Mouse (Mus musculus): ENCODE data around the gene Psg27.

GRCm38 (mm10) chr7:18567205-18567604, at the start of gene Psg27:
- TF ChIP-seq ZNF384 (IDR thresholded peaks at IDR 0.05; ENCODE audit: low read depth, low read length) (no peak), ZC3H11A (IDR thresholded peaks at IDR 0.05; ENCODE audit: borderline replicate concordance, low read depth, low read length) (no peak), MAFK (IDR thresholded peaks at IDR 0.05; ENCODE audit: insufficient read depth, low read depth, low read length) (no peak)
